Mouse (Mus musculus) embryonic fibroblast, embryonic 13.5 days (primary cell): ENCODE results near the gene Cetn2. TPM values are rescaled to one million over a fixed set of nuclear protein-coding genes. Genes with fewer than 3 reads are reported as not detected.

Source experiments
- H3K27ac ChIP-seq: 2 replicates; pipeline ENCODE4 v1.5.1; 2012; ENCODE audit warnings: low read length, control low read depth, inconsistent platforms; ENCODE audit not compliant: insufficient read depth
- H3K4me1 ChIP-seq: 2 replicates; pipeline ENCODE4 v1.6.1; 2011; ENCODE audit warnings: low read length; ENCODE audit not compliant: control insufficient read depth, insufficient read depth
- H3K4me3 ChIP-seq: 2 replicates; pipeline ENCODE4 v1.5.1; 2011; ENCODE audit warnings: mild to moderate bottlenecking, control low read depth, low read length; ENCODE audit not compliant: insufficient read depth
- CTCF ChIP-seq: IDR thresholded peaks from 2 replicates; pipeline ENCODE4 v1.5.1; 2011; ENCODE audit warnings: mild to moderate bottlenecking, control low read depth, low read length, moderate library complexity, borderline replicate concordance; ENCODE audit not compliant: insufficient read depth
- POLR2A ChIP-seq: IDR thresholded peaks from 2 replicates; pipeline ENCODE4 v1.6.1; 2011; ENCODE audit warnings: low read depth, mild to moderate bottlenecking, control low read depth, low read length, moderate library complexity
- polyA plus RNA-seq: library from polyadenylated mRNA; stranded (reverse); fragments of >200 nt; gene quantifications from 2 replicates; pipeline ENCODE4 v1.2.4, GENCODE M21; 2011; ENCODE audit warnings: low read depth; ENCODE audit not compliant: missing spikeins, insufficient read length

Gene Cetn2
- 30.5 and 32.0 TPM in 2 replicates for polyA plus RNA-seq

GRCm38 (mm10) chrX:72917884-72918681 is at the start of gene Cetn2, which contains the start of gene Nsdhl:
Gene Cetn2 (minus strand): TSS chrX:72918411.
Gene Nsdhl (plus strand): TSS chrX:72918557.
- Histone ChIP-seq H3K4me1 (no peaks in the 10 kb centered on the region), H3K4me3 (peak within 1 kb of the TSS; percentile 93), H3K27ac (no peak within 1 kb of the TSS)
- TF ChIP-seq POLR2A (peak; percentile 62), CTCF (no peak)

GRCm38 (mm10) chrX:72962743-72963142 is 44.5 kb upstream of the Cetn2 start:
- no peak overlapping the region for H3K4me3 ChIP-seq
- no peaks in the 10 kb centered on the region for H3K4me1 ChIP-seq
- TF ChIP-seq CTCF (no peak), POLR2A (no peak)
- H3K27ac ChIP-seq = no peak overlapping the region

GRCm38 (mm10) chrX:72961511-72961910 is 43.3 kb upstream of the Cetn2 start:
- TF ChIP-seq POLR2A (no peak), CTCF (no peak)
- Histone ChIP-seq H3K4me3 (no peak overlapping the region), H3K27ac (no peak overlapping the region), H3K4me1 (no peaks in the 10 kb centered on the region)

DNA sequence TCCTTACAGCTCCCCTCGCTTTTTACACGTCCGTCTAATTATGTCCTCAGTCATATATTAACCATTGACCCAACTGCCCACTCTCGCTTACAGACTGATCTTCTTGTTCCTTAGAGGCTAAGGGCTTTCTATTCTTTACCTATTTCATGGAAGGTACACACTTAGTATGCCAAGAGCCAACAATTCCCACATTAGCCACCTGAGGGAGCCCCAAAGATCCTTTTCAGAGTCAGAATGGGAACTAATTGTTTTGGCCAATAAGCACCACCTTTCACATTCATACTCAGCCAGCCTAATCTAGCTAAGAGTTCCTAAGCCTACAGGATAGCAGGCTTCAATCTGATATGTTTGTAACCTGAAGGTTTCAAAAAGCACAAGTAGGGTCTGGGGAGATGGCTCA is 42.2 kb upstream of the Cetn2 start:
- Histone ChIP-seq H3K4me3 (no peak overlapping the region), H3K4me1 (no peaks in the 10 kb centered on the region), H3K27ac (no peak overlapping the region)
- TF ChIP-seq CTCF (no peak), POLR2A (no peak)

- Histone ChIP-seq H3K27ac (no peak overlapping the region), H3K4me3 (no peak overlapping the region), H3K4me1 (no peaks in the 10 kb centered on the region)
- TF ChIP-seq CTCF (no peak), POLR2A (no peak)
Observed at GRCm38 (mm10) chrX:72956486-72956885, 38.3 kb upstream of the Cetn2 start.

GRCm38 (mm10) chrX:72953464-72953863 is 35.3 kb upstream of the Cetn2 start:
- Histone ChIP-seq H3K4me1 (no peaks in the 10 kb centered on the region), H3K4me3 (no peak overlapping the region), H3K27ac (no peak overlapping the region)
- TF ChIP-seq POLR2A (no peak), CTCF (no peak)

- H3K4me1 ChIP-seq = no peaks in the 10 kb centered on the region
- H3K4me3 ChIP-seq = no peak overlapping the region
- TF ChIP-seq POLR2A = no peak
- TF ChIP-seq CTCF = no peak
- no peak overlapping the region for H3K27ac ChIP-seq
Observed at GRCm38 (mm10) chrX:72921391-72921790, 3.2 kb upstream of the Cetn2 start.

DNA sequence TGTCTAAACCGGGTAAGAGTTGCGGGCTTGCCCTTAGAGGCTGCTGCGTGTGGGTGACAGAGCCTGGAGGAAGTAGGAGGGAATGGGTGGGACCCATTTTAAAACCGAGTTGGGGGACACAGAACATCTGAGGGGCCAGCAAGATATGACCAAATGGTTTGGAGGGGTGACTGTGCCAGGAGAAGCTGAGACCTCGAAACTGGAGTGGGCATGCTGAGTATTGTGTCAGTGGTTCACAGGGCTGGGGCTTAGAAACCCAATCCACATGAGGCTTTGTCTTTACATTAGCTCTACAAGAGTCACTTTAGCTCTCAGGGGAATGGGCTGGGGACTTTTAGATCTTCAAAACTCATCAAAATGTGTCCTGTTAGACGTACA is 460 bp upstream of the Cetn2 start:
- no peaks in the 10 kb centered on the region for H3K4me1 ChIP-seq
- peak overlapping the region; percentile 93 for H3K4me3 ChIP-seq
- no peak overlapping the region for H3K27ac ChIP-seq
- TF ChIP-seq POLR2A (no peak), CTCF (no peak)

DNA sequence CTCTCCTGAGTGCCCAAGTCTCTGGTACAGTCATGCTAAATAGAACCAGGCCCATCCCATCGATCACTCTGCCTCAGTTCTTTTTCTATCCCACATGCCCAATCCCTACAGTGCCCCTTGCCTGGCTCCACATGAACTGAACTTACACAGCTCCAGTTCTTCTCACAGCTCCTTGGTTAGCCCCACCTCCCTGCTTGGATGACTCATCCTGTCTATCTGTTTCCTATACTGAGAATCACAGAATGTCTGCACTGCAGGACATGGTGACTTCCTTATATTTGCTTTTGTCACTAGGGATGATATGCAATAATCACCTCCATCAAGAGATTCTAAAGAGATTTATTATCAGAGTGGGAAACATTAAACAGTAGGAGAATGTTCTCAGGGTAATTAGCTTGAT is 6.6 kb downstream of the Cetn2 start:
- H3K4me3 ChIP-seq = no peak overlapping the region
- TF ChIP-seq POLR2A = no peak
- no peak for TF ChIP-seq CTCF
- H3K27ac ChIP-seq = no peak overlapping the region
- H3K4me1 ChIP-seq = no peaks in the 10 kb centered on the region

DNA sequence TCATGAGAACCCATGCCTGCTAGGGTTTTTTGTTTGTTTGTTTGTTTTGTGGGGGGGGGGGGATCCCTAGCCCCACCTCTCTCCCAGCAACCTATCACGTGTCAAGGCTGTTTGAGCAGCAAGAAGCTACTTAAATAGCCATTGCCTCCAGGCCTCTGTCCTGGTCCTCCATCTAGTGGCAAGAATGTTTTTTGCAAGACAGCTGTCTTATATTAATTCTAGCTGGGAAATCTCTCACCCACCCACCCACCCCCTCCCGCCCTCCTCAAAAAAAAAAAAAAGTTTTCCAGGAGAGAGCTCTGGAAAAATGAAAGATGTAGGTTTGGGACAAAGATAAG is 9.8 kb downstream of the Cetn2 start:
- Histone ChIP-seq H3K4me1 (no peaks in the 10 kb centered on the region), H3K27ac (no peak overlapping the region), H3K4me3 (no peak overlapping the region)
- TF ChIP-seq CTCF = no peak
- TF ChIP-seq POLR2A = no peak
